Mouse (Mus musculus) myocyte (in vitro differentiated cells): ENCODE data around the gene Cebpb.

Source experiments
- CEBPB ChIP-seq: IDR thresholded peaks from 2 replicates; pipeline ENCODE4 v1.6.1; 2011; ENCODE audit warnings: mild to moderate bottlenecking, moderate library complexity; ENCODE audit not compliant: poor library complexity, insufficient read depth, severe bottlenecking
- E2F4 ChIP-seq: IDR thresholded peaks from one replicate; pipeline ENCODE4 v1.6.1; 2011; ENCODE audit warnings: mild to moderate bottlenecking, control low read depth, moderate library complexity; ENCODE audit not compliant: insufficient read depth
- MAX ChIP-seq: IDR thresholded peaks from one replicate; pipeline ENCODE4 v1.6.1; 2011; ENCODE audit warnings: low read depth, mild to moderate bottlenecking, control low read depth
- MYOG ChIP-seq, 3 experiments: IDR thresholded peaks; one replicate each; pipeline ENCODE4 v1.6.1; 2011; ENCODE audit warnings: control low read depth in 2 of 3, low read depth in 2 of 3, mild to moderate bottlenecking in 2 of 3; ENCODE audit not compliant: insufficient read length in 2 of 3, control insufficient read depth in 1 of 3, insufficient read depth in 1 of 3
- POLR2A ChIP-seq: IDR thresholded peaks from one replicate; pipeline ENCODE4 v1.6.1; 2011; ENCODE audit warnings: low read depth, mild to moderate bottlenecking, control low read depth, moderate library complexity; ENCODE audit not compliant: insufficient read length
- POLR2AphosphoS2 ChIP-seq: IDR thresholded peaks from one replicate; pipeline ENCODE4 v1.6.1; 2011; ENCODE audit warnings: low read depth, control low read depth; ENCODE audit not compliant: insufficient read length
- REST ChIP-seq: IDR thresholded peaks from one replicate; pipeline ENCODE4 v1.6.1; 2011; ENCODE audit warnings: mild to moderate bottlenecking, control low read depth, moderate library complexity; ENCODE audit not compliant: insufficient read depth, insufficient read length
- SRF ChIP-seq: IDR thresholded peaks from one replicate; pipeline ENCODE4 v1.6.1; 2011; ENCODE audit warnings: low read depth; ENCODE audit not compliant: control insufficient read depth, insufficient read length
- TCF12 ChIP-seq: IDR thresholded peaks from one replicate; pipeline ENCODE4 v1.6.1; 2011; ENCODE audit warnings: mild to moderate bottlenecking, control low read depth; ENCODE audit not compliant: poor library complexity, insufficient read depth, severe bottlenecking
- TCF3 ChIP-seq: IDR thresholded peaks from one replicate; pipeline ENCODE4 v1.6.1; 2011; ENCODE audit warnings: low read depth, control low read depth; ENCODE audit not compliant: insufficient read length
- USF1 ChIP-seq: IDR thresholded peaks from one replicate; pipeline ENCODE4 v1.6.1; 2011; ENCODE audit warnings: low read depth, mild to moderate bottlenecking, control low read depth, moderate library complexity

- TF ChIP-seq POLR2A = no peak
- no peak for TF ChIP-seq TCF3
- TF ChIP-seq CEBPB = no peak
- no peak for TF ChIP-seq MAX
- TF ChIP-seq E2F4 = no peak
- TF ChIP-seq USF1 = no peak
- no peak for TF ChIP-seq SRF
- TF ChIP-seq REST = no peak
- TF ChIP-seq MYOG (IDR thresholded peaks at IDR 0.05; ENCODE audit: control insufficient read depth in 1 of 3, insufficient read depth in 1 of 3, insufficient read length in 2 of 3, low read depth in 2 of 3) = no peak
- TF ChIP-seq POLR2AphosphoS2 = no peak
- TF ChIP-seq TCF12 = no peak
These were observed 35.0 kb downstream of the Cebpb start for GRCm38 (mm10) chr2:167723589-167724206.
